Mouse (Mus musculus) liver, embryonic 11.5 days (tissue): ENCODE results near the gene S100a1. TPM values are rescaled to one million over a fixed set of nuclear protein-coding genes. Genes with fewer than 3 reads are reported as not detected.

Experiments used
- ATAC-seq: fragments of 200-750 bp; cut with Nextera tagmentation; replicated peaks from 2 replicates; pipeline ENCODE4 v1.8.0; 2017; ENCODE audit warnings: moderate number of reproducible peaks, mild to moderate bottlenecking, moderate TSS enrichment, moderate library complexity; ENCODE audit not compliant: low FRiP score
- DNase-seq: peaks from one replicate; pipeline ENCODE4 v3.0.0-alpha.2; 2017; ENCODE audit warnings: low spot score
- H3K27ac ChIP-seq: fragments of 300-500 bp; sonication (generic); 2 replicates; pipeline ENCODE4 v1.5.1; 2014; ENCODE audit warnings: mild to moderate bottlenecking, low read depth, low read length, control low read depth
- H3K27me3 ChIP-seq: fragments of 300-500 bp; sonication (generic); replicated peaks from 2 replicates; pipeline ENCODE4 v1.6.1; 2014; ENCODE audit warnings: low read length, mixed read lengths; ENCODE audit not compliant: control insufficient read depth, insufficient read depth
- H3K36me3 ChIP-seq: fragments of 300-500 bp; sonication (generic); 2 replicates; pipeline ENCODE4 v1.6.1; 2014; ENCODE audit warnings: mild to moderate bottlenecking, low read length, moderate library complexity, mixed read lengths; ENCODE audit not compliant: control insufficient read depth, insufficient read depth
- H3K4me1 ChIP-seq: fragments of 300-500 bp; sonication (generic); replicated peaks from 2 replicates; pipeline ENCODE4 v1.6.1; 2014; ENCODE audit warnings: low read length, mixed read lengths; ENCODE audit not compliant: control insufficient read depth, insufficient read depth
- H3K4me2 ChIP-seq: fragments of 300-500 bp; sonication (generic); 2 replicates; pipeline ENCODE4 v1.6.1; 2014; ENCODE audit warnings: mild to moderate bottlenecking, control low read depth, moderate library complexity
- H3K4me3 ChIP-seq: fragments of 300-500 bp; sonication (generic); 2 replicates; pipeline ENCODE4 v1.5.1; 2014; ENCODE audit warnings: low read depth, low read length, control low read depth
- H3K9ac ChIP-seq: fragments of 300-500 bp; sonication (generic); 2 replicates; pipeline ENCODE4 v1.6.1; 2014; ENCODE audit warnings: low read depth, low read length, control low read depth
- H3K9me3 ChIP-seq: fragments of 300-500 bp; sonication (generic); 2 replicates; pipeline ENCODE4 v1.6.1; 2016; ENCODE audit warnings: low read length, inconsistent platforms, mixed read lengths; ENCODE audit not compliant: control insufficient read depth
- WGBS: fragments of 180-500 bp; shearing (Covaris S2); extraction: QIAGEN DNeasy Blood & Tissue Kit; methylation state at CpG from one replicate; pipeline ENCODE4 v1.1.7; 2014; 5-methylcytosine and 5-hydroxymethylcytosine counted together
- polyA plus RNA-seq: library from polyadenylated mRNA; unstranded; fragments of >200 nt; fragmentation: Nextera tagmentation; extraction: Ambion mirVana; gene quantifications from 2 replicates; pipeline ENCODE4 v1.2.1, GENCODE M21; 2014

The S100a1 gene
- polyA plus RNA-seq, 1 experiment from 2014 or later = 21.9 TPM

DNA sequence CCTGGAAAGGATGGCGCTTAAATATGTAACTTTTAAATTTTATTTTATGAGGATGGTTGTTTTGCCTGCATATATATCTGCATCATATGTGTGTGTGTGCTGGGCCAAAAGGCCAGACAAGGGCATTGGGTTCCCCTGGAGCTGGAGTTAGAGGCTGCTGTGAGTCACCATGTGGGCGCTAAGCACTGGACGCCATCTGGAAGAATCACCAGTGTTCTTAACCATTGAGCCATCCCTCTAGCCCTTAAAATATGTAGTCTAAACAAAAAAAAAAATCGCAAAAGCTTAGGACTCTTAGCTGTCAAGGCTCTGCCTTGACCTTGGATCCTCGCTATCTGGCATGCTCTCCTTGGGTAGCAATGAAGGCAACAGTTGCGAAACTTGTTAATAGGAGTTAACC lies 25.6 kb downstream of the S100a1 start:
- H3K36me3 ChIP-seq = peaks cover 28% of the 10 kb centered on the region; the same call in 1 of the 2 replicates
- no peak for ATAC-seq
- no peak overlapping the region for H3K4me2 ChIP-seq
- no peak overlapping the region for H3K9ac ChIP-seq
- no peak overlapping the region for H3K4me3 ChIP-seq
- no peak for DNase-seq
- WGBS = 91% methylated on average over 6 of the region's 6 CpGs
- no peaks in the 10 kb centered on the region for H3K4me1 ChIP-seq
- no peak overlapping the region for H3K27ac ChIP-seq
- H3K9me3 ChIP-seq = no peaks in the 10 kb centered on the region
- H3K27me3 ChIP-seq = no peaks in the 10 kb centered on the region

DNA sequence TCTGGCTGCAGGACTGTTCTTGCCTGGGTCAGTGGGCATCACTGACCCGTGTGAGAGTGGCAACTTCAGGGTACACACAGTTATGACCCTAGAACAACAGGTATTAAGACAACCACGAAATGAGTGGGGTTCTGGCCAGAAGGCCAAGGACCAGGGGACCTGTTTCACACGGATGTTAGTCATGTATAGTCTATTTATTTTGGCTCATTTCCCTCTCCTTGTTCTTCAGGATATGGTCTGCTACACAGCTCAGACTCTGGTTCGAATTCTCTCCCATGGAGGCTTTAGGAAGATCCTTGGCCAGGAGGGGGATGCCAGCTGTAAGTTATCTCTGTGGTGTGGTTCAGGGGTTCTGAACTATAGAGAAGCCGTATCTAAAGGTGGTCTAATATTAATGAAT lies 27.2 kb downstream of the S100a1 start:
- Histone ChIP-seq H3K9me3 (no peaks in the 10 kb centered on the region), H3K27ac (no peak overlapping the region), H3K9ac (no peak overlapping the region), H3K4me3 (no peak overlapping the region), H3K36me3 (peaks cover 39% of the 10 kb centered on the region), H3K4me2 (no peak overlapping the region), H3K4me1 (no peaks in the 10 kb centered on the region), H3K27me3 (no peaks in the 10 kb centered on the region)
- DNase-seq (no peak), ATAC-seq (no peak)
- WGBS = 83% methylated on average over 5 of the region's 5 CpGs

DNA sequence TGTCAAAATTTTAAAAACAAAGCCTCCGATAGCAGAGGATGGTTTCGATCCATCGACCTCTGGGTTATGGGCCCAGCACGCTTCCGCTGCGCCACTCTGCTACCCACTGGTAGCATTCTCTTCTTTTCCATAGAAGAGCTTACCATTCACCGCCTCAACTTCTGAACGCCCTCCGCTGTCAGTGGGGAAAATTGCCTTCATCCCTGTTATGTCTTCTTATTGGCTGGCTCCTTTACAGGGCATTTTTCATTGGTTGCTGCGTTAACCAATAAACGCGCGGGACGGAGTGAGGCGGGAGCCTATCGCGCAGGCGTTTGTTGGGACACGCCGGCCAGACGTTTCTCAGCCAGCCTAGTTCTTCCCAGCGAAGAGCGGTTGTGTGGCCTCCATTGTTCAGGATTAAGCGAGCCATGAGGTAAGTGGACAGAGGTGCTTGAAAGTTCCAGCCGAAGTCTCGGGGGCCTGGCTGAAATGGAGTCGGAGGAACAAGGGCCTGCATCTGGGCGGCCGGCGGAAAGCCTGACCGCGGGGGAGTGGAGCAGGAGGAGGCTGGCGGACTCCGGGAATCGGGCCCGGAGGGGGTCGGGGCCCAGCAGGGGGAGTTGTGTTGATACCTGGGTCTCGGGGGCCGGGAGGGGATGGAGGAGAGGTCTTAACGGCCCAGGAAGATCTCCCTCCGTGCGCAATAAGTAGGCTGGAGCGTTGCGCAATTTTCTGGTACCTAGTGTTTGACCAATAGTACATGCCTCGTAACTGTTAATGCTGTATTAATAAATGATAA lies 38.2 kb downstream of the S100a1 start, which contains the start of gene Ilf2:
Gene Ilf2 (plus strand): TSS at position 296 of the 781 bp plus-strand sequence.
- H3K36me3 ChIP-seq = peaks cover 22% of the 10 kb centered on the region
- DNase-seq = peak; percentile 97
- H3K4me1 ChIP-seq = peaks cover 7% of the 10 kb centered on the region
- H3K27me3 ChIP-seq = no peaks in the 10 kb centered on the region
- peak within 1 kb of the TSS; percentile 94 for H3K4me2 ChIP-seq
- peak within 1 kb of the TSS; percentile 86 for H3K27ac ChIP-seq
- ATAC-seq = peak; percentile 98
- H3K9me3 ChIP-seq = no peaks in the 10 kb centered on the region
- H3K4me3 ChIP-seq = peak within 1 kb of the TSS; percentile 90
- WGBS = under 1% methylated on average over 45 of the region's 45 CpGs
- H3K9ac ChIP-seq = peak within 1 kb of the TSS; percentile 85

DNA sequence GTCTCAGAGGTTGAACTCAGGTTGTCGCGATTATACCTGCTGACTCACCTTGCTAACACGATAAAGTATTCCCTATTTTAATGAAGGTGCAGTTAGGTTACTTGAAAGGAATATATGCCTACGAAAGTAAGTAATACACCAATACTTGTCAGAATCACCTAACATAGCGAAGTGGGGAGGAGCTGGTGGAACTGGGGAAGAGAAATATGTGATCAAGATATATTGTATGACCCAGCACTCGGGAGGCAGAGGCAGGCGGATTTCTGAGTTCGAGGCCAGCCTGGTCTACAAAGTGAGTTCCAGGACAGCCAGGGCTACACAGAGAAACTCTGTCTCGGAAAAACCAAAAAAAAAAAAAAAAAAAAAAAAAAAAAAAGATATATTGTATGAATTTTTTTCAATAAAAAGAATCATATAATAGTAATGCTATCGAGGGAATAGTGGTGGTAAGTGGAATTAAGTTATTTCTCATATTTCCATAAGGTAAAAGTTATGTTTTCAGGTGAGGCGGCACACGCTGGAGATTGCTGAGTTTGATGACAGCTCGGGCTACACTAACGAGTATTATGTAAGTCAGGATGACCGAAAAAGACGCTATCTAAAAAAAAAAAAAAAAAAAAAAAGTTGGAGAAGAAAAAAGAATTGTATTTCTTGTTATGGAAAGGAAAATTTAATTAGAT lies 38.9 kb downstream of the S100a1 start:
- peaks cover 7% of the 10 kb centered on the region for H3K4me1 ChIP-seq
- WGBS = 37% methylated on average over 15 of the region's 16 CpGs
- no peak overlapping the region for H3K9ac ChIP-seq
- H3K36me3 ChIP-seq = peaks cover 20% of the 10 kb centered on the region
- no peaks in the 10 kb centered on the region for H3K9me3 ChIP-seq
- H3K4me3 ChIP-seq = peak overlapping the region; percentile 39; the same call in 1 of the 2 replicates
- no peak overlapping the region for H3K27ac ChIP-seq
- ATAC-seq (peak; percentile 3; the same call in 1 of the 2 replicates), DNase-seq (no peak)
- H3K4me2 ChIP-seq = peak overlapping the region; percentile 55
- no peaks in the 10 kb centered on the region for H3K27me3 ChIP-seq

DNA sequence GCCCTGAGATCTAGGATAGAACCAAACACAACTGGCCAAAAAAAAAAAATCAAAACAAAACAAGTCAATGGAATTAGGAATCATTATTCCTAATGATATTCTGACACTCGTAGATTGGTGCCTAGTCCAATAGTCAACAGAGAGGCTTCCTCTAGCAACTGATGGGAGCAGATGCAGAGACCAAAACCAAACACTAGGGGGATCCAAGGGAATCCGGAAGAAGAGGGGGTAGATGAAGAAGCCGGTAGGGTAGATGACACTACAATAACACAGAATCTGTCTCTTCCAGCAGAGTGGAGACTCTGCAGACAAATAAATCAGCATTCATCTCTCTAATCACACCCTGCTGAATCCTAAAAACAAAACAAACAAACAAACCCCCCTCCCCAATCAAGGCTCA lies 42.0 kb downstream of the S100a1 start:
- DNase-seq = no peak
- H3K9ac ChIP-seq = no peak overlapping the region
- 20% methylated on average over 3 of the region's 3 CpGs for WGBS
- no peak overlapping the region for H3K4me2 ChIP-seq
- no peak overlapping the region for H3K4me3 ChIP-seq
- no peak for ATAC-seq
- no peaks in the 10 kb centered on the region for H3K27me3 ChIP-seq
- no peaks in the 10 kb centered on the region for H3K9me3 ChIP-seq
- peaks cover 5% of the 10 kb centered on the region for H3K4me1 ChIP-seq
- no peak overlapping the region for H3K27ac ChIP-seq
- 0 out of 2 replicates have a peak, but pooled peaks cover 1% of the 10 kb centered on the region for H3K36me3 ChIP-seq

DNA sequence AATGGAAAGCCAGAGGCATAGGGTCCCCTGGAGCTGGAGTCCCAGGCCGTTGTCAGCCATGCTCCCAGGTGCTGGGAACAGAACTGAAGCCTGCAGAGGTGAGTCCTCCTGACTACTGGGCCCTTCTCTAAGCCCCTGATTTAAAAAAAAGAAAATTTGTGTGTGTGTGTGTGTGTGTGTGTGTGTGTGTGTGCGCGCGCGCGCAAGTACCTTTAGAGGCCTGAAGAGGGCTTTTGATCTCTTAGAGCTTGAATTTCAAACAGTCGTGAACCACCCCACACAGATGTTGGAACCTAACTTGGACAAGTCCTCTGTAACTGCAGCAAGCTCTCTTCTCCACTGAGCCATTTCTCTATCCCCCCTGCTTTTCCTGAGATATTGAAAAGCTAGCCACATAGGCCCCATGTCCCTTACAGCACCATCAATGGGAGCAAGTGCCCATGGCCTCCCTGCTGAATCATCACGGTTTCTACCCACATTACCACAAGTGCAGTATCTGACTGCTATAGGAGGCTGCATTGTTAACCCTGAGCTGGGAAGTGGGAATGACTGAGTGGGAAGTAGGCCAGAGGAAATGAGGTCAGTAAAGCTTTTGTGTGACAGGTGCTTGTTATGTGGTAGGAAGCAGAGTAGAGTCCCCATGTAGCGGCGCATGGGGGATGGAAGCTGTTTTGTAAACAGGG lies 46.4 kb downstream of the S100a1 start:
- no peak overlapping the region for H3K9ac ChIP-seq
- H3K27ac ChIP-seq = no peak overlapping the region
- no peaks in the 10 kb centered on the region for H3K36me3 ChIP-seq
- H3K4me2 ChIP-seq = no peak overlapping the region
- peaks cover 7% of the 10 kb centered on the region for H3K4me1 ChIP-seq
- H3K9me3 ChIP-seq = no peaks in the 10 kb centered on the region
- H3K4me3 ChIP-seq = no peak overlapping the region
- no peak for ATAC-seq
- 88% methylated on average over 10 of the region's 10 CpGs for WGBS
- peaks cover 34% of the 10 kb centered on the region for H3K27me3 ChIP-seq
- DNase-seq = no peak

DNA sequence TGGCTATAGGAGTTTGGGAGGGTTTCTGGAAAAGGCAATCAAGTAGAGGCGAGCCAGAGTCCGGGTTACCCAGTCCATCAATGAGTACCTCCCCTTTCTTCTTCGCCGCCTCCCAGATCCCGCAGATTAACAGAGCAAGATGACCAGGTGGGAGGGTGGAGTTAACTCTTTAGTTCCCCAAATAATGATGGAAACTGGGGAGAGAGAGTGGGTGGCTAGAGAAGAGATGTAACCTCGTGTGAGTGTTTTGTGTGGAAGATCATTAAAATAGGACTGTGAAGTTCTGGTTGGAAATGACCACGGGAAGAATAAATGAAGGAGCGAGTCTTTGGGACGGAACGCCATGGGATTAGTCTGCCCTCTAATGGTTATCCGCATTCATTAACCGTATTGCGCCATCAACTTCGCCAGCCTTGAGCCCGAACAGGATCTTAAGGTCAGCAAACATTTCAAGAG lies 47.9 kb downstream of the S100a1 start:
- H3K9ac ChIP-seq = no peak overlapping the region
- ATAC-seq = peak; percentile 43
- peaks cover 7% of the 10 kb centered on the region for H3K4me1 ChIP-seq
- no peaks in the 10 kb centered on the region for H3K36me3 ChIP-seq
- peak overlapping the region; percentile 83 for H3K4me2 ChIP-seq
- H3K27ac ChIP-seq = no peak overlapping the region
- peak; percentile 47 for DNase-seq
- H3K4me3 ChIP-seq = peak overlapping the region; percentile 52
- WGBS = 1% methylated on average over 15 of the region's 15 CpGs
- H3K9me3 ChIP-seq = no peaks in the 10 kb centered on the region
- H3K27me3 ChIP-seq = peaks cover 46% of the 10 kb centered on the region

DNA sequence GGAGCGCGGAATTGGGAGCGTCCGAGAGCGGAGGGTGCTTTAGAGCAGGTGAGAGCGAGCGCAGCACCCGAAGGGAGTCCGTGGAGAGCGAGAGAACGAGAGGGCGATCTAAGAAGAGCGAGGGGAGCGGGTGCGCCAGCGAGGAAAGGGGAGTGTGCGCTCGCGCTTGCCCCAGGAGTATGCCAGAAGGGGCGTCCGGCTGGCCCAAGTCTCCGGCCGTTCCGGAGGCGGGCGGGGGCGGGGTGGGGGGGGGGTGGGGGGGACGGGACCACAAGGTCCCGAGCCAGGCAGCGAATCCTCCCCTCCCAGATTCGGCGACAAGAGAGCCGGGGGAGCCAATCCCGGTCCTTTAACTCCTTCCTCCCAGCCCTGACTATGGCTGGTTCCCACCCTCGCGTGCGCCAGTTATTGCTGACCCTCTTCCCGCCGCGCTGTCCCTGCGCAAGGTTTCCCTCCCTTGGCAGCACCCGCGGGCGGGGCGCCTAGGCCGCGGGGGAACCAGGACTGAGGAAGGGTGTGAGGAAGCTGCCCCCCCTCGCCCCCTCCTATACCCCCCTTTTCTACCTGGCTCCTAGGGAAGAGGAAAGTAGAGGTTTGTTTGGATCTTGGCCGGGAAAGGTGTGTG lies 48.4 kb downstream of the S100a1 start, which contains the start of gene Npr1:
Gene Npr1 (minus strand): TSS at position 181 of the 625 bp plus-strand sequence.
- WGBS = under 1% methylated on average over 29 of the region's 49 CpGs
- peak within 1 kb of the TSS; percentile 52 for H3K4me3 ChIP-seq
- H3K4me1 ChIP-seq = peaks cover 7% of the 10 kb centered on the region
- peak within 1 kb of the TSS; percentile 83 for H3K4me2 ChIP-seq
- no peaks in the 10 kb centered on the region for H3K36me3 ChIP-seq
- no peak within 1 kb of the TSS for H3K27ac ChIP-seq
- H3K27me3 ChIP-seq = peaks cover 46% of the 10 kb centered on the region
- ATAC-seq (peak; percentile 56), DNase-seq (peak; percentile 54)
- no peaks in the 10 kb centered on the region for H3K9me3 ChIP-seq
- peak within 1 kb of the TSS; percentile 41 for H3K9ac ChIP-seq
